Mouse (Mus musculus): ENCODE results near the gene C2cd4a. TPM values are rescaled to one million over a fixed set of nuclear protein-coding genes. Genes with fewer than 3 reads are reported as not detected.
A peak's percentile ranks its signal among the peaks of the same experiment; 100 is the strongest.

C2cd4a gene
- polyA plus RNA-seq, 1 experiment from 2014 or later: 0.15 TPM

GRCm38 (mm10) chr9:67851150-67851549, 19.0 kb upstream of the C2cd4a start:
- H3K36me3 ChIP-seq: peaks cover 11% of the 10 kb centered on the region
- H3K4me1 ChIP-seq (replicated peaks): no peaks in the 10 kb centered on the region
- no peak overlapping the region for H3K9ac ChIP-seq (replicated peaks)
- no peaks in the 10 kb centered on the region for H3K9me3 ChIP-seq
- H3K27me3 ChIP-seq: no peaks in the 10 kb centered on the region
- no peak overlapping the region for H3K27ac ChIP-seq
- ATAC-seq: no peak
- 78% methylated on average over 4 of the region's 4 CpGs for WGBS
- H3K4me3 ChIP-seq (replicated peaks): no peak overlapping the region
- no peak overlapping the region for H3K4me2 ChIP-seq (replicated peaks)

- WGBS: 97% methylated on average over 3 of the region's 3 CpGs
These were observed 17.7 kb upstream of the C2cd4a start for GRCm38 (mm10) chr9:67849846-67850245.

GRCm38 (mm10) chr9:67849397-67849796, 17.3 kb upstream of the C2cd4a start:
- WGBS: 83% methylated on average over 12 of the region's 12 CpGs
- no peaks in the 10 kb centered on the region for H3K27me3 ChIP-seq
- H3K9me3 ChIP-seq: no peaks in the 10 kb centered on the region
- H3K4me2 ChIP-seq (replicated peaks): no peak overlapping the region
- no peak overlapping the region for H3K4me3 ChIP-seq (replicated peaks)
- no peak overlapping the region for H3K27ac ChIP-seq
- ATAC-seq: no peak
- H3K4me1 ChIP-seq (replicated peaks): no peaks in the 10 kb centered on the region
- H3K36me3 ChIP-seq: 0 out of 2 replicates have a peak, but pooled peaks cover 6% of the 10 kb centered on the region
- no peak overlapping the region for H3K9ac ChIP-seq (replicated peaks)

More at GRCm38 (mm10) chr9:67849846-67850245, 17.7 kb upstream of the C2cd4a start:
- Histone ChIP-seq H3K27ac (no peak overlapping the region), H3K4me1 (replicated peaks) (no peaks in the 10 kb centered on the region), H3K27me3 (no peaks in the 10 kb centered on the region), H3K9ac (replicated peaks) (no peak overlapping the region), H3K9me3 (no peaks in the 10 kb centered on the region), H3K4me2 (replicated peaks) (no peak overlapping the region), H3K36me3 (peaks cover 8% of the 10 kb centered on the region), H3K4me3 (replicated peaks) (no peak overlapping the region)
- ATAC-seq: no peak

GRCm38 (mm10) chr9:67847606-67848005, 15.5 kb upstream of the C2cd4a start:
- Histone ChIP-seq H3K9ac (replicated peaks) (no peak overlapping the region), H3K36me3 (0 out of 2 replicates have a peak, but pooled peaks cover 3% of the 10 kb centered on the region), H3K27ac (no peak overlapping the region), H3K9me3 (no peaks in the 10 kb centered on the region), H3K4me1 (replicated peaks) (no peaks in the 10 kb centered on the region), H3K4me2 (replicated peaks) (no peak overlapping the region), H3K4me3 (replicated peaks) (no peak overlapping the region), H3K27me3 (no peaks in the 10 kb centered on the region)
- WGBS: 91% methylated on average over 3 of the region's 3 CpGs
- ATAC-seq: no peak

GRCm38 (mm10) chr9:67846089-67846488, 14.0 kb upstream of the C2cd4a start:
- H3K36me3 ChIP-seq: 0 out of 2 replicates have a peak, but pooled peaks cover 3% of the 10 kb centered on the region
- no peaks in the 10 kb centered on the region for H3K27me3 ChIP-seq
- no peak overlapping the region for H3K27ac ChIP-seq
- H3K9ac ChIP-seq (replicated peaks): no peak overlapping the region
- no peak overlapping the region for H3K4me2 ChIP-seq (replicated peaks)
- peaks cover 12% of the 10 kb centered on the region for H3K4me1 ChIP-seq (replicated peaks)
- no peak for ATAC-seq
- no peaks in the 10 kb centered on the region for H3K9me3 ChIP-seq
- H3K4me3 ChIP-seq (replicated peaks): no peak overlapping the region
- 94% methylated on average over 2 of the region's 2 CpGs for WGBS

GRCm38 (mm10) chr9:67845648-67846047, 13.5 kb upstream of the C2cd4a start:
- WGBS: 94% methylated on average over 5 of the region's 5 CpGs
- Histone ChIP-seq H3K4me2 (replicated peaks) (no peak overlapping the region), H3K36me3 (0 out of 2 replicates have a peak, but pooled peaks cover 3% of the 10 kb centered on the region), H3K27ac (no peak overlapping the region), H3K27me3 (no peaks in the 10 kb centered on the region), H3K9me3 (no peaks in the 10 kb centered on the region), H3K4me3 (replicated peaks) (no peak overlapping the region), H3K4me1 (replicated peaks) (peaks cover 16% of the 10 kb centered on the region), H3K9ac (replicated peaks) (no peak overlapping the region)
- no peak for ATAC-seq

- Histone ChIP-seq H3K36me3 (0 out of 2 replicates have a peak, but pooled peaks cover 3% of the 10 kb centered on the region), H3K4me1 (replicated peaks) (peaks cover 18% of the 10 kb centered on the region), H3K9ac (replicated peaks) (no peak overlapping the region), H3K27me3 (no peaks in the 10 kb centered on the region), H3K4me2 (replicated peaks) (no peak overlapping the region), H3K4me3 (replicated peaks) (no peak overlapping the region), H3K27ac (no peak overlapping the region), H3K9me3 (no peaks in the 10 kb centered on the region)
- ATAC-seq: no peak
- 88% methylated on average over 4 of the region's 4 CpGs for WGBS
These were observed 12.9 kb upstream of the C2cd4a start for GRCm38 (mm10) chr9:67845012-67845411.

GRCm38 (mm10) chr9:67842797-67843196, 10.7 kb upstream of the C2cd4a start:
- Histone ChIP-seq H3K4me1 (replicated peaks) (peaks cover 18% of the 10 kb centered on the region), H3K27ac (no peak overlapping the region), H3K9ac (replicated peaks) (no peak overlapping the region), H3K4me2 (replicated peaks) (no peak overlapping the region), H3K9me3 (no peaks in the 10 kb centered on the region), H3K27me3 (no peaks in the 10 kb centered on the region), H3K4me3 (replicated peaks) (no peak overlapping the region), H3K36me3 (0 out of 2 replicates have a peak, but pooled peaks cover 3% of the 10 kb centered on the region)
- 79% methylated on average over 5 of the region's 5 CpGs for WGBS
- no peak for ATAC-seq

GRCm38 (mm10) chr9:67839981-67840859, 8.1 kb upstream of the C2cd4a start, which contains the start of gene Vps13c:
Gene Vps13c (plus strand): TSS chr9:67840396.
- peak; percentile 99 for ATAC-seq
- Histone ChIP-seq H3K9ac (replicated peaks) (peak within 1 kb of the TSS; percentile 79), H3K4me2 (replicated peaks) (peak within 1 kb of the TSS; percentile 81), H3K27ac (peak within 1 kb of the TSS; percentile 85), H3K9me3 (no peaks in the 10 kb centered on the region), H3K36me3 (no peaks in the 10 kb centered on the region), H3K4me3 (replicated peaks) (peak within 1 kb of the TSS; percentile 78), H3K4me1 (replicated peaks) (peaks cover 18% of the 10 kb centered on the region), H3K27me3 (no peaks in the 10 kb centered on the region)
- under 1% methylated on average over 29 of the region's 53 CpGs for WGBS

- no peak overlapping the region for H3K4me3 ChIP-seq (replicated peaks)
- ATAC-seq: no peak
- H3K4me1 ChIP-seq (replicated peaks): peaks cover 20% of the 10 kb centered on the region
- H3K36me3 ChIP-seq: no peaks in the 10 kb centered on the region
- no peak overlapping the region for H3K27ac ChIP-seq
- H3K27me3 ChIP-seq: peaks cover 14% of the 10 kb centered on the region
- H3K9ac ChIP-seq (replicated peaks): no peak overlapping the region
- WGBS: 77% methylated on average over 2 of the region's 2 CpGs
- no peak overlapping the region for H3K4me2 ChIP-seq (replicated peaks)
- H3K9me3 ChIP-seq: no peaks in the 10 kb centered on the region
These were observed 5.2 kb upstream of the C2cd4a start for GRCm38 (mm10) chr9:67837311-67837710.

GRCm38 (mm10) chr9:67834535-67834934, 2.4 kb upstream of the C2cd4a start:
- Histone ChIP-seq H3K9me3 (no peaks in the 10 kb centered on the region), H3K36me3 (no peaks in the 10 kb centered on the region), H3K4me1 (replicated peaks) (peaks cover 20% of the 10 kb centered on the region), H3K4me3 (replicated peaks) (no peak overlapping the region), H3K4me2 (replicated peaks) (no peak overlapping the region), H3K27me3 (peaks cover 41% of the 10 kb centered on the region), H3K27ac (no peak overlapping the region), H3K9ac (replicated peaks) (no peak overlapping the region)
- no peak for ATAC-seq
- WGBS: 88% methylated on average over 5 of the region's 5 CpGs

- ATAC-seq: peak; percentile 74
These were observed 628 bp downstream of the C2cd4a start for GRCm38 (mm10) chr9:67831359-67832045.

More at GRCm38 (mm10) chr9:67831359-67832045, 628 bp downstream of the C2cd4a start:
- peak overlapping the region; percentile 64 for H3K9ac ChIP-seq (replicated peaks)
- under 1% methylated on average over 55 of the region's 57 CpGs for WGBS
- no peaks in the 10 kb centered on the region for H3K36me3 ChIP-seq
- H3K9me3 ChIP-seq: no peaks in the 10 kb centered on the region
- peaks cover 20% of the 10 kb centered on the region for H3K4me1 ChIP-seq (replicated peaks)
- H3K27ac ChIP-seq: no peak overlapping the region
- peak overlapping the region; percentile 70 for H3K4me2 ChIP-seq (replicated peaks)
- peak overlapping the region; percentile 54 for H3K4me3 ChIP-seq (replicated peaks)
- peaks cover 51% of the 10 kb centered on the region for H3K27me3 ChIP-seq
